Mouse (Mus musculus) hindbrain, embryonic 10.5 days (tissue): Measurements from ENCODE around the gene Cish. TPM values are rescaled to one million over a fixed set of nuclear protein-coding genes. Genes with fewer than 3 reads are reported as not detected.
"Not testable (repeated sequence)": the region's sequence is repeated elsewhere in the genome, so short reads cannot be mapped to it uniquely, and the experiment has no call there.

Experiments used
- DNase-seq: peaks from one replicate; pipeline ENCODE4 v3.0.0-alpha.2; 2017; ENCODE audit warnings: low spot score
- H3K27ac ChIP-seq: fragments of 300-500 bp; sonication (generic); 2 replicates; pipeline ENCODE4 v1.5.1; 2016; ENCODE audit warnings: mild to moderate bottlenecking, moderate library complexity
- H3K27me3 ChIP-seq: fragments of 300-500 bp; sonication (generic); 2 replicates; pipeline ENCODE4 v1.6.1; 2016; ENCODE audit warnings: mild to moderate bottlenecking; ENCODE audit not compliant: poor library complexity, insufficient read depth, severe bottlenecking
- H3K36me3 ChIP-seq: fragments of 300-500 bp; sonication (generic); 2 replicates; pipeline ENCODE4 v1.6.1; 2016; ENCODE audit warnings: mild to moderate bottlenecking, moderate library complexity
- H3K4me1 ChIP-seq: fragments of 300-500 bp; sonication (generic); replicated peaks from 2 replicates; pipeline ENCODE4 v1.6.1; 2016; ENCODE audit warnings: mild to moderate bottlenecking
- H3K4me3 ChIP-seq: fragments of 300-500 bp; sonication (generic); 2 replicates; pipeline ENCODE4 v1.5.1; 2016; ENCODE audit warnings: mild to moderate bottlenecking, moderate library complexity
- H3K9me3 ChIP-seq: fragments of 300-500 bp; sonication (generic); 2 replicates; pipeline ENCODE4 v1.6.1; 2016; ENCODE audit warnings: mild to moderate bottlenecking, moderate library complexity
- WGBS: fragments of 180-500 bp; shearing (Covaris S2); methylation state at CpG from one replicate; pipeline ENCODE4 v1.1.7; 2016; 5-methylcytosine and 5-hydroxymethylcytosine counted together
- polyA plus RNA-seq: library from polyadenylated mRNA; unstranded; fragments of >200 nt; fragmentation: Nextera tagmentation; extraction: Ambion mirVana; gene quantifications from 2 replicates; pipeline ENCODE4 v1.2.1, GENCODE M21; 2016

Gene Cish
- polyA plus RNA-seq, 1 experiment from 2014 or later, result 9.7 TPM

- 86% methylated on average over 5 of the region's 5 CpGs for WGBS
These were observed 8.1 kb downstream of the Cish start for GRCm38 (mm10) chr9:107303900-107304299.

GRCm38 (mm10) chr9:107304383-107304782 is 8.6 kb downstream of the Cish start:
- Histone ChIP-seq H3K9me3 (no peaks in the 10 kb centered on the region), H3K4me1 (peaks cover 19% of the 10 kb centered on the region; the same call in 1 of the 2 replicates), H3K27me3 (no peaks in the 10 kb centered on the region), H3K4me3 (no peak overlapping the region), H3K36me3 (peaks cover 20% of the 10 kb centered on the region), H3K27ac (no peak overlapping the region)
- no peak for DNase-seq
- WGBS, result 93% methylated on average over 3 of the region's 3 CpGs

More at GRCm38 (mm10) chr9:107303900-107304299, 8.1 kb downstream of the Cish start:
- Histone ChIP-seq H3K9me3 (no peaks in the 10 kb centered on the region), H3K36me3 (peaks cover 20% of the 10 kb centered on the region), H3K27me3 (no peaks in the 10 kb centered on the region), H3K4me1 (peaks cover 22% of the 10 kb centered on the region; the same call in 1 of the 2 replicates), H3K27ac (no peak overlapping the region), H3K4me3 (no peak overlapping the region)
- DNase-seq, result no peak

- no peaks in the 10 kb centered on the region for H3K27me3 ChIP-seq
These were observed 9.2 kb downstream of the Cish start for GRCm38 (mm10) chr9:107305012-107305411.

GRCm38 (mm10) chr9:107305601-107306542 is 10.0 kb downstream of the Cish start:
- H3K27ac ChIP-seq, result peak overlapping the region; percentile 66; the same call in 1 of the 2 replicates
- 63% methylated on average over 13 of the region's 13 CpGs for WGBS
- H3K4me1 ChIP-seq, result peaks cover 19% of the 10 kb centered on the region; the same call in 1 of the 2 replicates
- no peak overlapping the region for H3K4me3 ChIP-seq
- H3K27me3 ChIP-seq, result no peaks in the 10 kb centered on the region
- H3K36me3 ChIP-seq, result peaks cover 12% of the 10 kb centered on the region
- DNase-seq, result no peak
- H3K9me3 ChIP-seq, result no peaks in the 10 kb centered on the region

More at GRCm38 (mm10) chr9:107305012-107305411, 9.2 kb downstream of the Cish start:
- 79% methylated on average over 4 of the region's 4 CpGs for WGBS
- Histone ChIP-seq H3K4me3 (no peak overlapping the region), H3K9me3 (no peaks in the 10 kb centered on the region), H3K27ac (0 out of 2 replicates have a peak overlapping the region, but pooled peaks have one; percentile 66), H3K36me3 (peaks cover 20% of the 10 kb centered on the region), H3K4me1 (peaks cover 19% of the 10 kb centered on the region; the same call in 1 of the 2 replicates)
- DNase-seq, result no peak

- not testable (repeated sequence) for H3K9me3 ChIP-seq, H3K27ac ChIP-seq, DNase-seq, H3K27me3 ChIP-seq, H3K4me3 ChIP-seq, H3K36me3 ChIP-seq
- WGBS, result 88% methylated on average over 1 of the region's 1 CpGs
- H3K4me1 ChIP-seq, result peaks cover 19% of the 10 kb centered on the region; the same call in 1 of the 2 replicates
These were observed 10.8 kb downstream of the Cish start for GRCm38 (mm10) chr9:107306673-107307072.

GRCm38 (mm10) chr9:107307099-107307872 is 11.5 kb downstream of the Cish start:
- Histone ChIP-seq H3K27me3 (no peaks in the 10 kb centered on the region), H3K36me3 (no peaks in the 10 kb centered on the region), H3K9me3 (no peaks in the 10 kb centered on the region), H3K4me1 (peaks cover 19% of the 10 kb centered on the region; the same call in 1 of the 2 replicates), H3K4me3 (no peak overlapping the region), H3K27ac (no peak overlapping the region)
- DNase-seq, result no peak
- WGBS, result 88% methylated on average over 11 of the region's 11 CpGs

- no peaks in the 10 kb centered on the region for H3K36me3 ChIP-seq
- 80% methylated on average over 12 of the region's 12 CpGs for WGBS
These were observed 12.1 kb downstream of the Cish start for GRCm38 (mm10) chr9:107307886-107308285.

GRCm38 (mm10) chr9:107308346-107309000 is 12.6 kb downstream of the Cish start:
- Histone ChIP-seq H3K27ac (no peak overlapping the region), H3K4me1 (peaks cover 19% of the 10 kb centered on the region; the same call in 1 of the 2 replicates), H3K27me3 (no peaks in the 10 kb centered on the region), H3K9me3 (no peaks in the 10 kb centered on the region), H3K36me3 (no peaks in the 10 kb centered on the region), H3K4me3 (no peak overlapping the region)
- no peak for DNase-seq
- 87% methylated on average over 9 of the region's 9 CpGs for WGBS

More at GRCm38 (mm10) chr9:107307886-107308285, 12.1 kb downstream of the Cish start:
- no peaks in the 10 kb centered on the region for H3K27me3 ChIP-seq
- H3K27ac ChIP-seq, result no peak overlapping the region
- no peak for DNase-seq
- H3K9me3 ChIP-seq, result no peaks in the 10 kb centered on the region
- H3K4me3 ChIP-seq, result no peak overlapping the region
- peaks cover 19% of the 10 kb centered on the region; the same call in 1 of the 2 replicates for H3K4me1 ChIP-seq

- Histone ChIP-seq H3K27me3 (no peaks in the 10 kb centered on the region), H3K9me3 (no peaks in the 10 kb centered on the region), H3K36me3 (no peaks in the 10 kb centered on the region), H3K4me3 (no peak overlapping the region), H3K27ac (no peak overlapping the region), H3K4me1 (peaks cover 19% of the 10 kb centered on the region; the same call in 1 of the 2 replicates)
- 87% methylated on average over 9 of the region's 9 CpGs for WGBS
- DNase-seq, result no peak
These were observed 13.3 kb downstream of the Cish start for GRCm38 (mm10) chr9:107309171-107309570.

GRCm38 (mm10) chr9:107309600-107309999 is 13.8 kb downstream of the Cish start:
- WGBS, result 81% methylated on average over 5 of the region's 5 CpGs
- Histone ChIP-seq H3K36me3 (no peaks in the 10 kb centered on the region), H3K27me3 (no peaks in the 10 kb centered on the region), H3K27ac (no peak overlapping the region), H3K4me1 (peaks cover 19% of the 10 kb centered on the region; the same call in 1 of the 2 replicates), H3K4me3 (no peak overlapping the region), H3K9me3 (no peaks in the 10 kb centered on the region)
- no peak for DNase-seq

GRCm38 (mm10) chr9:107312811-107313584 is 17.2 kb downstream of the Cish start:
- no peak for DNase-seq
- 69% methylated on average over 10 of the region's 10 CpGs for WGBS
- Histone ChIP-seq H3K9me3 (no peaks in the 10 kb centered on the region), H3K4me3 (no peak overlapping the region), H3K4me1 (0 out of 2 replicates have a peak, but pooled peaks cover 1% of the 10 kb centered on the region), H3K27ac (no peak overlapping the region), H3K36me3 (no peaks in the 10 kb centered on the region), H3K27me3 (no peaks in the 10 kb centered on the region)
